Mouse (Mus musculus): ENCODE data around the gene Smpdl3a.

DNA sequence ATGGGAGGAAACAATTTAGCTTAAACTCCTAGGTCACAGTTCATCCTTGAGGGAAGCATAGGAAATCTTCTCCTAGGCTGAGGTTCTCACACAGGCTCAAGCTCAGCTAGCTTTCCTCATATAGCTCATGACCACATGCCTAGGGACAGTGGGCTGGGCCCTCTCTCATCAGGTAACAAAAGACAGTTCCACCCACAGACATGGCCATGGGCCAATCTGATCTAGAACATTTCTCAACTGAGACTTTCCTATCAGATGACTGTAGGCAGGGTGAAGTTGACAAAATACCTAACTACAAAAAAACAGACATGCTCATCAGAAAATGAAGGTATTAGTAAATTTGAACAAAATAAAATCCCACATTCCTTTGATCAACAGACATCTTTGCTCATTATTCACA lies 47.0 kb upstream of the Smpdl3a start:
- TF ChIP-seq CTCF (IDR thresholded peaks at IDR 0.05; ENCODE audit: control insufficient read depth, insufficient read depth, low read length): no peak
- TF ChIP-seq POLR2A (IDR thresholded peaks at IDR 0.05; ENCODE audit: borderline replicate concordance, control insufficient read depth, low read depth, low read length): no peak

Measured in bone marrow, adult 2 months (tissue).